Mouse (Mus musculus) gastrocnemius, postnatal 36 days (tissue): Measurements from ENCODE around the gene Naa60. TPM values are rescaled to one million over a fixed set of nuclear protein-coding genes. Genes with fewer than 3 reads are reported as not detected.

Experiments used
- microRNA-seq, 2 experiments: library from miRNA; unstranded; fragments of <30 nt; microRNA quantifications; one replicate each; pipeline ENCODE4 v1.2.0; 2021
- total RNA-seq, 2 experiments: library from RNA; stranded (reverse); gene quantifications; 2 replicates each; pipeline ENCODE4 v1.2.3; 2021

The Naa60 gene
- total RNA-seq, 2 experiments from 2014 or later = 30.5 to 33.2 TPM

Small RNA genes within 50 kb of the gene (microRNA-seq; reads per million reads assigned to microRNA genes)
- 0 reads per million in 2 experiments for gene Gm23493

Other genes starting within 250 kb of the Naa60 start
- gene Mefv, start 154.3 kb upstream of the Naa60 start, total RNA-seq = not detected
- gene Zfp263, start 128.3 kb upstream of the Naa60 start, total RNA-seq = 1 to 10 TPM; 4.4 to 6.1 TPM
- not detected for gene Olfr15, start 41.5 kb upstream of the Naa60 start, total RNA-seq
- 1 to 10 TPM; 1.2 to 1.6 TPM for gene Zfp174, start 25.1 kb upstream of the Naa60 start, total RNA-seq
- gene Zfp597, start 12.2 kb downstream of the Naa60 start, total RNA-seq = 1 to 10 TPM; 5.6 to 7.0 TPM
- gene Gm20695, start 12.3 kb downstream of the Naa60 start, total RNA-seq = not detected
- gene 1700037C18Rik, start 36.3 kb downstream of the Naa60 start, total RNA-seq = 1 to 10 TPM; 2.1 to 2.6 TPM
- 1 to 10 TPM; 7.6 to 9.1 TPM for gene Cluap1, start 36.4 kb downstream of the Naa60 start, total RNA-seq
- 1 to 10 TPM; 1.3 to 3.5 TPM for gene Nlrc3, start 104.3 kb downstream of the Naa60 start, total RNA-seq
- gene Slx4, start 131.4 kb downstream of the Naa60 start, total RNA-seq = 1 to 10 TPM; 4.8 to 6.5 TPM
- gene Dnase1, start 164.6 kb downstream of the Naa60 start, total RNA-seq = not detected
- 100 to 1,000 TPM; 102 to 117 TPM for gene Trap1, start 205.5 kb downstream of the Naa60 start, total RNA-seq